Mouse (Mus musculus): ENCODE data around the gene Fpgs. TPM values are rescaled to one million over a fixed set of nuclear protein-coding genes. Genes with fewer than 3 reads are reported as not detected.

The Fpgs gene
- polyA plus RNA-seq, 1 experiment from 2014 or later, result 31.1 TPM

- no peak for ATAC-seq (ENCODE audit: insufficient number of reproducible peaks, insufficient read depth, low FRiP score, low TSS enrichment)
- H3K27ac ChIP-seq, result 0 out of 2 replicates have a peak overlapping the region, but pooled peaks have one; percentile 81
Measured at GRCm38 (mm10) chr2:32693282-32693681, 10.7 kb downstream of the Fpgs start.

GRCm38 (mm10) chr2:32692496-32692895 lies 11.4 kb downstream of the Fpgs start:
- H3K4me3 ChIP-seq, result no peak overlapping the region
- no peak for ATAC-seq (ENCODE audit: insufficient number of reproducible peaks, insufficient read depth, low FRiP score, low TSS enrichment)
- WGBS, result 94% methylated on average over 14 of the region's 14 CpGs
- H3K27me3 ChIP-seq, result no peaks in the 10 kb centered on the region
- no peak overlapping the region for H3K27ac ChIP-seq
- no peak overlapping the region for H3K9ac ChIP-seq
- H3K4me1 ChIP-seq, result peaks cover 18% of the 10 kb centered on the region
- H3K36me3 ChIP-seq, result peaks cover 5% of the 10 kb centered on the region
- H3K9me3 ChIP-seq, result no peaks in the 10 kb centered on the region
- peak overlapping the region; percentile 81 for H3K4me2 ChIP-seq (replicated peaks)

More at GRCm38 (mm10) chr2:32693282-32693681, 10.7 kb downstream of the Fpgs start:
- no peaks in the 10 kb centered on the region for H3K9me3 ChIP-seq
- peak overlapping the region; percentile 92 for H3K4me3 ChIP-seq
- 19% methylated on average over 7 of the region's 7 CpGs for WGBS
- H3K36me3 ChIP-seq, result no peaks in the 10 kb centered on the region
- no peaks in the 10 kb centered on the region for H3K27me3 ChIP-seq
- peak overlapping the region; percentile 89 for H3K9ac ChIP-seq
- peaks cover 18% of the 10 kb centered on the region for H3K4me1 ChIP-seq
- H3K4me2 ChIP-seq (replicated peaks), result peak overlapping the region; percentile 81

GRCm38 (mm10) chr2:32691041-32691440 lies 12.9 kb downstream of the Fpgs start:
- no peak overlapping the region for H3K27ac ChIP-seq
- H3K4me2 ChIP-seq (replicated peaks), result no peak overlapping the region
- WGBS, result 84% methylated on average over 11 of the region's 11 CpGs
- no peaks in the 10 kb centered on the region for H3K27me3 ChIP-seq
- peaks cover 18% of the 10 kb centered on the region for H3K4me1 ChIP-seq
- H3K4me3 ChIP-seq, result no peak overlapping the region
- peaks cover 20% of the 10 kb centered on the region for H3K36me3 ChIP-seq
- no peak for ATAC-seq (ENCODE audit: insufficient number of reproducible peaks, insufficient read depth, low FRiP score, low TSS enrichment)
- H3K9ac ChIP-seq, result no peak overlapping the region
- no peaks in the 10 kb centered on the region for H3K9me3 ChIP-seq

GRCm38 (mm10) chr2:32689420-32689819 lies 14.5 kb downstream of the Fpgs start:
- WGBS, result 22% methylated on average over 5 of the region's 5 CpGs
- Histone ChIP-seq H3K36me3 (peaks cover 36% of the 10 kb centered on the region), H3K9me3 (no peaks in the 10 kb centered on the region), H3K9ac (no peak overlapping the region), H3K27me3 (no peaks in the 10 kb centered on the region), H3K27ac (no peak overlapping the region), H3K4me2 (replicated peaks) (no peak overlapping the region), H3K4me3 (no peak overlapping the region), H3K4me1 (peaks cover 18% of the 10 kb centered on the region)
- ATAC-seq (ENCODE audit: insufficient number of reproducible peaks, insufficient read depth, low FRiP score, low TSS enrichment), result no peak

- no peak for ATAC-seq (ENCODE audit: insufficient number of reproducible peaks, insufficient read depth, low FRiP score, low TSS enrichment)
- no peaks in the 10 kb centered on the region for H3K27me3 ChIP-seq
- no peaks in the 10 kb centered on the region for H3K9me3 ChIP-seq
- no peak overlapping the region for H3K4me3 ChIP-seq
- no peak overlapping the region for H3K4me2 ChIP-seq (replicated peaks)
- 95% methylated on average over 8 of the region's 8 CpGs for WGBS
- no peak overlapping the region for H3K27ac ChIP-seq
- peaks cover 55% of the 10 kb centered on the region for H3K36me3 ChIP-seq
- H3K4me1 ChIP-seq, result peaks cover 10% of the 10 kb centered on the region; the same call in 1 of the 2 replicates
- no peak overlapping the region for H3K9ac ChIP-seq
Measured at GRCm38 (mm10) chr2:32687562-32687961, 16.4 kb downstream of the Fpgs start.

GRCm38 (mm10) chr2:32686640-32687039 lies 17.3 kb downstream of the Fpgs start:
- no peaks in the 10 kb centered on the region for H3K27me3 ChIP-seq
- H3K9ac ChIP-seq, result no peak overlapping the region
- H3K4me2 ChIP-seq (replicated peaks), result no peak overlapping the region
- 94% methylated on average over 6 of the region's 6 CpGs for WGBS
- H3K4me3 ChIP-seq, result no peak overlapping the region
- no peak overlapping the region for H3K27ac ChIP-seq
- H3K4me1 ChIP-seq, result peaks cover 16% of the 10 kb centered on the region
- no peaks in the 10 kb centered on the region for H3K9me3 ChIP-seq
- H3K36me3 ChIP-seq, result peaks cover 59% of the 10 kb centered on the region
- no peak for ATAC-seq (ENCODE audit: insufficient number of reproducible peaks, insufficient read depth, low FRiP score, low TSS enrichment)

- Histone ChIP-seq H3K9me3 (no peaks in the 10 kb centered on the region), H3K36me3 (peaks cover 59% of the 10 kb centered on the region), H3K4me3 (no peak overlapping the region), H3K4me1 (peaks cover 14% of the 10 kb centered on the region), H3K27me3 (no peaks in the 10 kb centered on the region), H3K9ac (no peak overlapping the region), H3K4me2 (replicated peaks) (no peak overlapping the region), H3K27ac (no peak overlapping the region)
- 97% methylated on average over 3 of the region's 3 CpGs for WGBS
- ATAC-seq (ENCODE audit: insufficient number of reproducible peaks, insufficient read depth, low FRiP score, low TSS enrichment), result no peak
Measured at GRCm38 (mm10) chr2:32685807-32686206, 18.1 kb downstream of the Fpgs start.

- ATAC-seq (ENCODE audit: insufficient number of reproducible peaks, insufficient read depth, low FRiP score, low TSS enrichment), result no peak
- Histone ChIP-seq H3K4me3 (no peak overlapping the region), H3K9me3 (no peaks in the 10 kb centered on the region), H3K4me2 (replicated peaks) (no peak overlapping the region), H3K9ac (no peak overlapping the region), H3K4me1 (peaks cover 17% of the 10 kb centered on the region), H3K36me3 (peaks cover 59% of the 10 kb centered on the region), H3K27me3 (no peaks in the 10 kb centered on the region), H3K27ac (no peak overlapping the region)
- 92% methylated on average over 15 of the region's 15 CpGs for WGBS
Measured at GRCm38 (mm10) chr2:32684681-32685428, 19.1 kb downstream of the Fpgs start.

GRCm38 (mm10) chr2:32683701-32684100 lies 20.2 kb downstream of the Fpgs start:
- no peaks in the 10 kb centered on the region for H3K9me3 ChIP-seq
- no peak overlapping the region for H3K4me2 ChIP-seq (replicated peaks)
- peaks cover 19% of the 10 kb centered on the region for H3K4me1 ChIP-seq
- H3K36me3 ChIP-seq, result peaks cover 59% of the 10 kb centered on the region
- WGBS, result 87% methylated on average over 10 of the region's 10 CpGs
- H3K9ac ChIP-seq, result no peak overlapping the region
- H3K27me3 ChIP-seq, result no peaks in the 10 kb centered on the region
- ATAC-seq (ENCODE audit: insufficient number of reproducible peaks, insufficient read depth, low FRiP score, low TSS enrichment), result no peak
- H3K4me3 ChIP-seq, result no peak overlapping the region
- no peak overlapping the region for H3K27ac ChIP-seq

GRCm38 (mm10) chr2:32682721-32683417 lies 21.1 kb downstream of the Fpgs start:
- H3K9ac ChIP-seq, result no peak overlapping the region
- peaks cover 19% of the 10 kb centered on the region for H3K4me1 ChIP-seq
- peaks cover 57% of the 10 kb centered on the region for H3K36me3 ChIP-seq
- no peak for ATAC-seq (ENCODE audit: insufficient number of reproducible peaks, insufficient read depth, low FRiP score, low TSS enrichment)
- no peak overlapping the region for H3K27ac ChIP-seq
- 78% methylated on average over 14 of the region's 14 CpGs for WGBS
- no peaks in the 10 kb centered on the region for H3K9me3 ChIP-seq
- H3K4me3 ChIP-seq, result no peak overlapping the region
- no peak overlapping the region for H3K4me2 ChIP-seq (replicated peaks)
- no peaks in the 10 kb centered on the region for H3K27me3 ChIP-seq

GRCm38 (mm10) chr2:32681754-32682153 lies 22.2 kb downstream of the Fpgs start:
- Histone ChIP-seq H3K9ac (no peak overlapping the region), H3K27me3 (no peaks in the 10 kb centered on the region), H3K27ac (no peak overlapping the region), H3K4me1 (peaks cover 19% of the 10 kb centered on the region), H3K9me3 (no peaks in the 10 kb centered on the region), H3K4me3 (no peak overlapping the region), H3K4me2 (replicated peaks) (no peak overlapping the region), H3K36me3 (peaks cover 46% of the 10 kb centered on the region)
- 58% methylated on average over 6 of the region's 6 CpGs for WGBS
- no peak for ATAC-seq (ENCODE audit: insufficient number of reproducible peaks, insufficient read depth, low FRiP score, low TSS enrichment)

All from embryonic facial prominence, embryonic 12.5 days (tissue).